In the genomic region with DNA sequence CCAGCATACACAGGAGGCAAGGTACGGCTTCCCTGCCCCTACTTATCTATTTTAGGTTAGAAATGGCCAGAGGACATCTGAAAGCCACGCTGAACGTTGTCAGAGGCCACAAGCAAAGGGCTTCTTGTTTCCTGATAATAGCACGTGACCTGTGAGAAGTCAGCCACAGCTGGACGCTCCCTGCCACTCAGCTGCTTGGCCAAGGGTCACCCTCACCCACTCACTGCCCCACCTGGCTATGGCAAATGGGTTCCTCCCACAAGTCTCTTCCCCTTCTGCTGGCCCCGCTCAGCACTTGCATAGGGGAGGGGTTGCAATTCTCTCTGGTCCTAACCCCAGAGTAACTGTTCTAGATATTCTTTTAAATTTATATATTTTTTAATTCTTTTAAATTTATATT, we compare ENCODE assay signal across 30 mouse cellular contexts. TPM values are rescaled to one million over a fixed set of nuclear protein-coding genes. Genes with fewer than 3 reads are reported as not detected.
A peak's percentile ranks its signal among the peaks of the same experiment; 100 is the strongest.
DNase-seq lines count a peak whose midpoint lies in the region; ATAC-seq and TF ChIP-seq lines count a peak whose summit lies in the region.
"Had no signal": no experiment of that assay in that cellular context is flagged by ENCODE, and none has a peak within 500 bp of the region (broad histone marks: within the 10 kb centered on the region; RNA-seq: fewer than 3 reads in every experiment).

No protein-coding gene starts in this region.

- no peak overlapping the region for H3K4me2 ChIP-seq in forebrain, embryonic 14.5 days (ENCODE audit: low read length)
- no peak overlapping the region for H3K4me2 ChIP-seq in intestine, embryonic 16.5 days (ENCODE audit: low read depth, low read length)
- H3K4me2 ChIP-seq: embryonic facial prominence, embryonic 12.5 days; hindbrain, embryonic 15.5 days; limb, embryonic 15.5 days; liver, embryonic 13.5 days had no signal

- no peak for DNase-seq in forebrain, embryonic 10.5 days (ENCODE audit: extremely low spot score, low spot score)
- no peak for DNase-seq in forebrain, embryonic 14.5 days (ENCODE audit: low spot score)
- peak; percentile 31 for DNase-seq in kidney, adult 2 months
- no peak for DNase-seq in kidney, postnatal 14 days
- DNase-seq in splenic B cell, adult 2 months (ENCODE audit: low read depth, low spot score) = peak; percentile 1
- no peak for DNase-seq in layer of hippocampus, adult 11-12 months (ENCODE audit: low spot score)
- DNase-seq: adrenal gland, postnatal 10 days; cerebellum, adult 11-12 months; cerebellum, adult 9-11 months; embryo, embryonic 11 days; gastrocnemius, adult 2 months; heart, postnatal 10 days; layer of hippocampus, adult 9-11 months; liver, embryonic 13.5 days; lung, adult 18-20 months; lung, postnatal 4 days; midbrain, embryonic 14.5 days; right cerebral cortex, adult 18-20 months; spleen, adult 18-20 months; thymus, postnatal 4 days had no signal

- H3K4me1 ChIP-seq in forebrain, embryonic 10.5 days = peaks cover 99% of the 10 kb centered on the region
- H3K4me1 ChIP-seq in forebrain, embryonic 14.5 days (ENCODE audit: control insufficient read depth, insufficient read depth, low read length) = peaks cover 32% of the 10 kb centered on the region
- H3K4me1 ChIP-seq in kidney, adult 2 months (ENCODE audit: control insufficient read depth, insufficient read depth, low read length) = peaks cover 3% of the 10 kb centered on the region; the same call in 1 of the 2 replicates
- H3K4me1 ChIP-seq in intestine, embryonic 16.5 days (ENCODE audit: control insufficient read depth, insufficient read depth, low read length) = peaks cover 42% of the 10 kb centered on the region

- no peak for ATAC-seq in forebrain, embryonic 14.5 days
- ATAC-seq in intestine, embryonic 16.5 days = peak; percentile 79
- no peak for ATAC-seq in megakaryocyte, adult 5-6 weeks (ENCODE audit: poor library complexity, severe bottlenecking)
- ATAC-seq: forebrain, embryonic 16.5 days; inflammation-experienced regulatory T-cells, adult 6 months; lung, postnatal 0 days had no signal

- 79% methylated on average over 6 of the region's 6 CpGs for whole genome bisulfite sequencing in forebrain, embryonic 10.5 days
- WGBS in forebrain, embryonic 14.5 days = 85% methylated on average over 6 of the region's 6 CpGs
- WGBS in kidney, adult 2 months = 60% methylated on average over 6 of the region's 6 CpGs
- 65% methylated on average over 6 of the region's 6 CpGs for WGBS in intestine, embryonic 16.5 days

- H3K27ac ChIP-seq in forebrain, embryonic 10.5 days = peak overlapping the region; percentile 35; the same call in 1 of the 2 replicates
- H3K27ac ChIP-seq in forebrain, embryonic 14.5 days (ENCODE audit: low read depth, low read length) = no peak overlapping the region
- no peak overlapping the region for H3K27ac ChIP-seq in kidney, adult 2 months (ENCODE audit: insufficient read depth, low read depth, low read length)
- peak overlapping the region; percentile 15; the same call in 1 of the 2 replicates for H3K27ac ChIP-seq in intestine, embryonic 16.5 days (ENCODE audit: low read length)
- H3K27ac ChIP-seq: embryonic facial prominence, embryonic 12.5 days; gastrocnemius, adult 2 months; hindbrain, embryonic 15.5 days; limb, embryonic 15.5 days; liver, embryonic 13.5 days had no signal

- no peaks in the 10 kb centered on the region for H3K9me3 ChIP-seq in forebrain, embryonic 10.5 days
- no peaks in the 10 kb centered on the region for H3K9me3 ChIP-seq in forebrain, embryonic 14.5 days (replicated peaks; ENCODE audit: control insufficient read depth, low read length)
- H3K9me3 ChIP-seq in intestine, embryonic 16.5 days (ENCODE audit: control insufficient read depth, low read length) = no peaks in the 10 kb centered on the region
- H3K9me3 ChIP-seq: embryonic facial prominence, embryonic 12.5 days; G1E; hindbrain, embryonic 15.5 days; limb, embryonic 10.5 days; limb, embryonic 15.5 days; liver, embryonic 13.5 days had no signal

- peaks cover 15% of the 10 kb centered on the region for H3K36me3 ChIP-seq in forebrain, embryonic 10.5 days (replicated peaks)
- H3K36me3 ChIP-seq in forebrain, embryonic 14.5 days (ENCODE audit: control insufficient read depth, insufficient read depth, low read length) = no peaks in the 10 kb centered on the region
- no peaks in the 10 kb centered on the region for H3K36me3 ChIP-seq in kidney, adult 2 months (ENCODE audit: control insufficient read depth, insufficient read depth, low read length)
- no peaks in the 10 kb centered on the region for H3K36me3 ChIP-seq in intestine, embryonic 16.5 days (ENCODE audit: control insufficient read depth, insufficient read depth, low read length)
- H3K36me3 ChIP-seq in splenic B cell, adult 2 months (ENCODE audit: control insufficient read depth, insufficient read depth, low read length, poor library complexity, severe bottlenecking) = no peaks in the 10 kb centered on the region
- H3K36me3 ChIP-seq: embryonic facial prominence, embryonic 12.5 days; G1E; hindbrain, embryonic 15.5 days; limb, embryonic 15.5 days; liver, embryonic 13.5 days had no signal

- H3K27me3 ChIP-seq in forebrain, embryonic 10.5 days (ENCODE audit: poor library complexity, severe bottlenecking) = no peaks in the 10 kb centered on the region
- H3K27me3 ChIP-seq in forebrain, embryonic 14.5 days (replicated peaks; ENCODE audit: control insufficient read depth, insufficient read depth, low read length) = no peaks in the 10 kb centered on the region
- no peaks in the 10 kb centered on the region for H3K27me3 ChIP-seq in kidney, adult 2 months (replicated peaks; ENCODE audit: control insufficient read depth, insufficient read depth, low read length)
- H3K27me3 ChIP-seq in intestine, embryonic 16.5 days (replicated peaks; ENCODE audit: control insufficient read depth, insufficient read depth, low read length) = no peaks in the 10 kb centered on the region
- H3K27me3 ChIP-seq in splenic B cell, adult 2 months (ENCODE audit: control insufficient read depth, insufficient read depth, low read length, poor library complexity, severe bottlenecking) = no peaks in the 10 kb centered on the region
- H3K27me3 ChIP-seq: embryonic facial prominence, embryonic 12.5 days; hindbrain, embryonic 15.5 days; limb, embryonic 15.5 days; liver, embryonic 13.5 days had no signal

- no peak overlapping the region for H3K4me3 ChIP-seq in forebrain, embryonic 10.5 days
- H3K4me3 ChIP-seq in forebrain, embryonic 14.5 days (ENCODE audit: low read depth, low read length) = no peak overlapping the region
- no peak overlapping the region for H3K4me3 ChIP-seq in kidney, adult 2 months (ENCODE audit: insufficient read depth, low read depth, low read length)
- H3K4me3 ChIP-seq in intestine, embryonic 16.5 days (ENCODE audit: low read length) = no peak overlapping the region
- H3K4me3 ChIP-seq: embryonic facial prominence, embryonic 12.5 days; gastrocnemius, adult 2 months; hindbrain, embryonic 15.5 days; limb, embryonic 10.5 days; limb, embryonic 15.5 days; liver, embryonic 13.5 days had no signal

- no peak for TF ChIP-seq CTCF in kidney, adult 2 months (conservative IDR thresholded peaks at IDR 0.05; ENCODE audit: insufficient read depth, insufficient read length, low read depth, low read length)

- no peak for TF ChIP-seq POLR2A in kidney, adult 2 months (IDR thresholded peaks at IDR 0.05; ENCODE audit: low read depth, low read length)

- H3K9ac ChIP-seq in forebrain, embryonic 14.5 days (ENCODE audit: low read length) = no peak overlapping the region
- no peak overlapping the region for H3K9ac ChIP-seq in intestine, embryonic 16.5 days (ENCODE audit: low read depth, low read length)
- H3K9ac ChIP-seq: embryonic facial prominence, embryonic 12.5 days; hindbrain, embryonic 15.5 days; limb, embryonic 15.5 days; liver, embryonic 13.5 days had no signal

RNA-seq across cellular contexts. Expression of a gene that starts 43.5 kb away (rescaled TPM):
- polyA plus RNA-seq in forebrain, embryonic 10.5 days (2016; fragmentation: Nextera tagmentation; extraction: Ambion mirVana) = 55.4 and 62.3 TPM in 2 replicates
- 19.3 and 21.2 TPM in 2 replicates for polyA plus RNA-seq in forebrain, embryonic 14.5 days (2014; fragmentation: Nextera tagmentation; extraction: Ambion mirVana)
- polyA plus RNA-seq in kidney, adult 2 months (2012; rRNA removed) = 10.0 and 10.6 TPM in 2 replicates
- 20.1 and 25.7 TPM in 2 replicates for polyA plus RNA-seq in intestine, embryonic 16.5 days (2015; fragmentation: Nextera tagmentation; extraction: Ambion mirVana)
- 9.4 and 15.1 TPM in 2 replicates for total RNA-seq in megakaryocyte, adult 5-6 weeks (2015)
- 8.7 and 12.3 TPM in 2 replicates for total RNA-seq in megakaryocyte, adult 5-6 weeks (2017)

RNA-seq across cellular contexts. Expression of a gene that starts 51.3 kb away (rescaled TPM):
- polyA plus RNA-seq in forebrain, embryonic 10.5 days (2016; fragmentation: Nextera tagmentation; extraction: Ambion mirVana) = 127 and 128 TPM in 2 replicates
- 125 TPM in 2 replicates for polyA plus RNA-seq in forebrain, embryonic 14.5 days (2014; fragmentation: Nextera tagmentation; extraction: Ambion mirVana)
- polyA plus RNA-seq in kidney, adult 2 months (2012; rRNA removed) = 16.1 and 17.4 TPM in 2 replicates
- polyA plus RNA-seq in intestine, embryonic 16.5 days (2015; fragmentation: Nextera tagmentation; extraction: Ambion mirVana) = 92.8 and 96.6 TPM in 2 replicates
- total RNA-seq in megakaryocyte, adult 5-6 weeks (2015) = 10.5 and 11.0 TPM in 2 replicates
- 6.5 and 10.3 TPM in 2 replicates for total RNA-seq in megakaryocyte, adult 5-6 weeks (2017)

Comparison
In these comparisons a context has a peak if more than half of its experiments do, and no peak if none do; other contexts are left out.
1. DNase-seq: peak in kidney, adult 2 months (single experiment) and splenic B cell, adult 2 months (single experiment); none in forebrain, embryonic 10.5 days (single experiment), forebrain, embryonic 14.5 days (single experiment), kidney, postnatal 14 days (single experiment) and layer of hippocampus, adult 11-12 months (single experiment).
2. H3K27ac ChIP-seq: peak in forebrain, embryonic 10.5 days (single experiment) and intestine, embryonic 16.5 days (single experiment); none in forebrain, embryonic 14.5 days (single experiment) and kidney, adult 2 months (single experiment).